Mouse (Mus musculus) myocyte (in vitro differentiated cells): ENCODE data around the gene Camta1. TPM values are rescaled to one million over a fixed set of nuclear protein-coding genes. Genes with fewer than 3 reads are reported as not detected.

Source experiments
- H3K27me3 ChIP-seq: one replicate; pipeline ENCODE4 v1.6.1; 2011; ENCODE audit not compliant: control insufficient read depth, insufficient read depth, insufficient read length
- H3K36me3 ChIP-seq: one replicate; pipeline ENCODE4 v1.6.1; 2011; ENCODE audit not compliant: control insufficient read depth, insufficient read depth
- H3K4me2 ChIP-seq: one replicate; pipeline ENCODE4 v1.6.1; 2011; ENCODE audit warnings: low read depth, control low read depth
- H3K4me3 ChIP-seq: one replicate; pipeline ENCODE4 v1.5.1; 2011; ENCODE audit warnings: mild to moderate bottlenecking, control low read depth, moderate library complexity
- H3K79me2 ChIP-seq: one replicate; pipeline ENCODE4 v1.6.1; 2011; ENCODE audit not compliant: control insufficient read depth, insufficient read depth
- H3ac ChIP-seq: one replicate; pipeline ENCODE4 v1.6.1; 2011; ENCODE audit not compliant: control insufficient read depth, insufficient read length
- CEBPB ChIP-seq: IDR thresholded peaks from 2 replicates; pipeline ENCODE4 v1.6.1; 2011; ENCODE audit warnings: mild to moderate bottlenecking, moderate library complexity; ENCODE audit not compliant: poor library complexity, insufficient read depth, severe bottlenecking
- E2F4 ChIP-seq: IDR thresholded peaks from one replicate; pipeline ENCODE4 v1.6.1; 2011; ENCODE audit warnings: mild to moderate bottlenecking, control low read depth, moderate library complexity; ENCODE audit not compliant: insufficient read depth
- MAX ChIP-seq: IDR thresholded peaks from one replicate; pipeline ENCODE4 v1.6.1; 2011; ENCODE audit warnings: low read depth, mild to moderate bottlenecking, control low read depth
- MYOD1 ChIP-seq, 3 experiments: IDR thresholded peaks; one replicate each; pipeline ENCODE4 v1.6.1; 2011; ENCODE audit warnings: control low read depth in 2 of 3, low read depth in 2 of 3, mild to moderate bottlenecking in 2 of 3, moderate library complexity in 1 of 3; ENCODE audit not compliant: insufficient read length in 2 of 3, control insufficient read depth in 1 of 3
- MYOG ChIP-seq, 3 experiments: IDR thresholded peaks; one replicate each; pipeline ENCODE4 v1.6.1; 2011; ENCODE audit warnings: control low read depth in 2 of 3, low read depth in 2 of 3, mild to moderate bottlenecking in 2 of 3; ENCODE audit not compliant: insufficient read length in 2 of 3, control insufficient read depth in 1 of 3, insufficient read depth in 1 of 3
- POLR2A ChIP-seq: IDR thresholded peaks from one replicate; pipeline ENCODE4 v1.6.1; 2011; ENCODE audit warnings: low read depth, mild to moderate bottlenecking, control low read depth, moderate library complexity; ENCODE audit not compliant: insufficient read length
- POLR2AphosphoS2 ChIP-seq: IDR thresholded peaks from one replicate; pipeline ENCODE4 v1.6.1; 2011; ENCODE audit warnings: low read depth, control low read depth; ENCODE audit not compliant: insufficient read length
- REST ChIP-seq: IDR thresholded peaks from one replicate; pipeline ENCODE4 v1.6.1; 2011; ENCODE audit warnings: mild to moderate bottlenecking, control low read depth, moderate library complexity; ENCODE audit not compliant: insufficient read depth, insufficient read length
- SRF ChIP-seq: IDR thresholded peaks from one replicate; pipeline ENCODE4 v1.6.1; 2011; ENCODE audit warnings: low read depth; ENCODE audit not compliant: control insufficient read depth, insufficient read length
- TCF12 ChIP-seq: IDR thresholded peaks from one replicate; pipeline ENCODE4 v1.6.1; 2011; ENCODE audit warnings: mild to moderate bottlenecking, control low read depth; ENCODE audit not compliant: poor library complexity, insufficient read depth, severe bottlenecking
- TCF3 ChIP-seq: IDR thresholded peaks from one replicate; pipeline ENCODE4 v1.6.1; 2011; ENCODE audit warnings: low read depth, control low read depth; ENCODE audit not compliant: insufficient read length
- USF1 ChIP-seq: IDR thresholded peaks from one replicate; pipeline ENCODE4 v1.6.1; 2011; ENCODE audit warnings: low read depth, mild to moderate bottlenecking, control low read depth, moderate library complexity
- polyA plus RNA-seq: library from polyadenylated mRNA; unstranded; fragments of >200 nt; fragmentation: generic; extraction: Trizol; gene quantifications from one replicate; pipeline ENCODE4 v1.2.1, GENCODE M21; 2012; ENCODE audit warnings: missing spikeins

Camta1 gene
- polyA plus RNA-seq, 1 experiment: 40.6 TPM

DNA sequence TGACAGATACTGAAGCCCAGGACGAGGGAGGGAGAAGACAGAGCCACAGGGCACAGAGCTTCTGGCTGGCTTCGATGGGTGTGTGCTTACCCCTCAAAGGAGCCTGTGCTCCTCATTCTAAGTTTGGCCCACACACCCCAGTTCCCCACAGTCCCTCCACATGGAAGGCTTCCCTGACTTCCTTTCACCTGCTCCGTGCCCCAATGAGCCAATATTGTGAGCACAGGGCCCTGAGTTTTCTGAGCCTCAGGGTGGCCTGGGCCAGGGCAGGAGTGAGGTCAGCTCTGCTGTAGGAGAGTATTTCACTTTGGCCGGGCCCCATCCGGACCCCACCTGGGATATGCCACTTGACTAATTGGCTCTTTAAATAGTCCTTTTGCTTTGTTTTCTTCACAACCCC lies 724.0 kb downstream of the Camta1 start:
- no peaks in the 10 kb centered on the region for H3K79me2 ChIP-seq
- no peaks in the 10 kb centered on the region for H3K36me3 ChIP-seq
- H3K4me2 ChIP-seq: no peak overlapping the region
- TF ChIP-seq POLR2A (no peak), SRF (no peak), TCF3 (no peak), MYOG (IDR thresholded peaks at IDR 0.05; ENCODE audit: control insufficient read depth in 1 of 3, insufficient read depth in 1 of 3, insufficient read length in 2 of 3, low read depth in 2 of 3) (no peak), E2F4 (no peak), MYOD1 (IDR thresholded peaks at IDR 0.05; ENCODE audit: control insufficient read depth in 1 of 3, insufficient read length in 2 of 3, low read depth in 2 of 3) (no peak), REST (no peak), CEBPB (no peak), POLR2AphosphoS2 (no peak), MAX (no peak), USF1 (no peak), TCF12 (no peak)
- peaks cover 44% of the 10 kb centered on the region for H3K27me3 ChIP-seq
- no peak overlapping the region for H3ac ChIP-seq
- no peak overlapping the region for H3K4me3 ChIP-seq

DNA sequence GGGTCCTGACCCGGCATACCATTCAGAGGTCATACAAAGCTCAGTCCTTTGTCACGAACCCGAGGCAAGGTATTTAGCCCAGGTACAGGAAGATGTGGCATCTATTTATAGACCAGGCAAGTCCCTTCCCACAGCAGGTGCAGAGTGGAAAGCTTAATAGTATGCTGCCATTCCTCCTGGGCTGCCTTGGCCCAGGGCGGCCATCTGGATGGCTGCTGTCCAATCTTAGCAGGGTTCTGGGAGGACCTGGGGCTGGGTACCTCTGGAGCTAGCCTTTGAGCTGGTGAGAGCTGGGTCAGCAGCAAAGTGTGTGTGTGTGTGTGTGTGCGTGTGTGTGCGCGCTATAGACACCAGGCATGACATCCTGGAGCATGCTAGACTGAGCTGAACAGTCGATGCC lies 726.2 kb downstream of the Camta1 start:
- no peaks in the 10 kb centered on the region for H3K36me3 ChIP-seq
- no peak overlapping the region for H3K4me2 ChIP-seq
- no peak overlapping the region for H3ac ChIP-seq
- H3K4me3 ChIP-seq: no peak overlapping the region
- H3K27me3 ChIP-seq: peaks cover 55% of the 10 kb centered on the region
- TF ChIP-seq POLR2A (no peak), POLR2AphosphoS2 (no peak), CEBPB (no peak), MYOG (IDR thresholded peaks at IDR 0.05; ENCODE audit: control insufficient read depth in 1 of 3, insufficient read depth in 1 of 3, insufficient read length in 2 of 3, low read depth in 2 of 3) (no peak), TCF12 (no peak), MAX (no peak), SRF (no peak), TCF3 (no peak), E2F4 (no peak), REST (no peak), USF1 (no peak), MYOD1 (IDR thresholded peaks at IDR 0.05; ENCODE audit: control insufficient read depth in 1 of 3, insufficient read length in 2 of 3, low read depth in 2 of 3) (no peak)
- no peaks in the 10 kb centered on the region for H3K79me2 ChIP-seq

GRCm38 (mm10) chr4:151133760-151134159 lies 727.9 kb downstream of the Camta1 start:
- Histone ChIP-seq H3K36me3 (no peaks in the 10 kb centered on the region), H3K79me2 (no peaks in the 10 kb centered on the region), H3ac (no peak overlapping the region), H3K4me3 (no peak overlapping the region), H3K27me3 (peaks cover 55% of the 10 kb centered on the region), H3K4me2 (no peak overlapping the region)
- no peak for TF ChIP-seq REST
- no peak for TF ChIP-seq MYOD1 (IDR thresholded peaks at IDR 0.05; ENCODE audit: control insufficient read depth in 1 of 3, insufficient read length in 2 of 3, low read depth in 2 of 3)
- TF ChIP-seq TCF12: no peak
- TF ChIP-seq MAX: no peak
- TF ChIP-seq POLR2A: no peak
- TF ChIP-seq CEBPB: no peak
- no peak for TF ChIP-seq USF1
- TF ChIP-seq SRF: no peak
- TF ChIP-seq E2F4: no peak
- TF ChIP-seq MYOG (IDR thresholded peaks at IDR 0.05; ENCODE audit: control insufficient read depth in 1 of 3, insufficient read depth in 1 of 3, insufficient read length in 2 of 3, low read depth in 2 of 3): no peak
- TF ChIP-seq POLR2AphosphoS2: no peak
- TF ChIP-seq TCF3: no peak

DNA sequence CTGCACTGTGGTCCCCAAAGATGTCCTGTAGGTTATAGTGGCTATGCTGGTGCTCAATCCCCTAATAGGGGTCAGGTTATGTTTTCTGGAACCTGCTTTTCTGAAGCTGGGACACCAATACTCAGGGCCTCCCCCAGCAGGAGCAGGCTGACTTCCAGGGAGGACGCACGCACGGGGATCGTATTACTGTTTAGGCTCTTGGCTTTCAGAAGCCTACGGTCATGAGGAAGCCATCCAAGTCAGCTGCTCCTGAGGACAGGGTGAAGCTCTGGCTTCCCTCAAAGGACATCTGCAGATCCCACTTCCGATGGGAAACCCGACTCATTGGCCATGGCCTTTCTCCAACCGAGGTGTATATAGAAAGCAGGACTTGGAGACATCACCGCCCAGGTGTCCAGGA lies 729.2 kb downstream of the Camta1 start:
- TF ChIP-seq MYOG (IDR thresholded peaks at IDR 0.05; ENCODE audit: control insufficient read depth in 1 of 3, insufficient read depth in 1 of 3, insufficient read length in 2 of 3, low read depth in 2 of 3) (no peak), E2F4 (no peak), TCF3 (no peak), REST (no peak), MYOD1 (IDR thresholded peaks at IDR 0.05; ENCODE audit: control insufficient read depth in 1 of 3, insufficient read length in 2 of 3, low read depth in 2 of 3) (no peak), POLR2A (no peak), POLR2AphosphoS2 (no peak), TCF12 (no peak), USF1 (no peak), MAX (no peak), CEBPB (no peak), SRF (no peak)
- no peaks in the 10 kb centered on the region for H3K36me3 ChIP-seq
- no peak overlapping the region for H3K4me3 ChIP-seq

More for the DNA sequence above, 729.2 kb downstream of the Camta1 start:
- Histone ChIP-seq H3ac (no peak overlapping the region), H3K27me3 (peaks cover 66% of the 10 kb centered on the region), H3K4me2 (no peak overlapping the region), H3K79me2 (no peaks in the 10 kb centered on the region)
